Mouse (Mus musculus) heart, embryonic 11.5 days (tissue): ENCODE measurements around the gene Ajm1. TPM values are rescaled to one million over a fixed set of nuclear protein-coding genes. Genes with fewer than 3 reads are reported as not detected.

Experiments
- ATAC-seq: fragments of 200-750 bp; cut with Nextera tagmentation; replicated peaks from 2 replicates; pipeline ENCODE4 v1.8.0; 2017; ENCODE audit warnings: moderate library complexity; ENCODE audit not compliant: insufficient number of reproducible peaks, low FRiP score, low TSS enrichment
- H3K27ac ChIP-seq: fragments of 300-500 bp; sonication (generic); 2 replicates; pipeline ENCODE4 v1.5.1; 2014; ENCODE audit warnings: mild to moderate bottlenecking, low read depth, low read length
- H3K27me3 ChIP-seq: fragments of 300-500 bp; sonication (generic); 2 replicates; pipeline ENCODE4 v1.6.1; 2014; ENCODE audit warnings: mild to moderate bottlenecking, low read length, mixed read lengths; ENCODE audit not compliant: control insufficient read depth, insufficient read depth
- H3K36me3 ChIP-seq: fragments of 300-500 bp; sonication (generic); 2 replicates; pipeline ENCODE4 v1.6.1; 2014; ENCODE audit warnings: mild to moderate bottlenecking, low read length, moderate library complexity, mixed read lengths; ENCODE audit not compliant: control insufficient read depth, insufficient read depth
- H3K4me1 ChIP-seq: fragments of 300-500 bp; sonication (generic); 2 replicates; pipeline ENCODE4 v1.6.1; 2014; ENCODE audit warnings: low read length; ENCODE audit not compliant: control insufficient read depth, insufficient read depth
- H3K4me2 ChIP-seq: fragments of 300-500 bp; sonication (generic); 2 replicates; pipeline ENCODE4 v1.6.1; 2014; ENCODE audit warnings: mild to moderate bottlenecking, moderate library complexity
- H3K4me3 ChIP-seq: fragments of 300-500 bp; sonication (generic); 2 replicates; pipeline ENCODE4 v1.5.1; 2014; ENCODE audit warnings: low read depth, low read length
- H3K9ac ChIP-seq: fragments of 300-500 bp; sonication (generic); 2 replicates; pipeline ENCODE4 v1.6.1; 2014; ENCODE audit warnings: mild to moderate bottlenecking, low read depth, low read length, moderate library complexity
- H3K9me3 ChIP-seq: fragments of 300-500 bp; sonication (generic); replicated peaks from 2 replicates; pipeline ENCODE4 v1.6.1; 2016; ENCODE audit warnings: low read length; ENCODE audit not compliant: control insufficient read depth
- WGBS: fragments of 180-500 bp; shearing (Covaris S2); extraction: QIAGEN DNeasy Blood & Tissue Kit; methylation state at CpG from one replicate; pipeline ENCODE4 v1.1.7; 2014; ENCODE audit not compliant: insufficient replicate concordance; 5-methylcytosine and 5-hydroxymethylcytosine counted together
- polyA plus RNA-seq: library from polyadenylated mRNA; unstranded; fragments of >200 nt; fragmentation: Nextera tagmentation; extraction: Ambion mirVana; gene quantifications from 2 replicates; pipeline ENCODE4 v1.2.1, GENCODE M21; 2014

Gene Ajm1
- polyA plus RNA-seq, 1 experiment from 2014 or later, result 0.21 TPM

DNA sequence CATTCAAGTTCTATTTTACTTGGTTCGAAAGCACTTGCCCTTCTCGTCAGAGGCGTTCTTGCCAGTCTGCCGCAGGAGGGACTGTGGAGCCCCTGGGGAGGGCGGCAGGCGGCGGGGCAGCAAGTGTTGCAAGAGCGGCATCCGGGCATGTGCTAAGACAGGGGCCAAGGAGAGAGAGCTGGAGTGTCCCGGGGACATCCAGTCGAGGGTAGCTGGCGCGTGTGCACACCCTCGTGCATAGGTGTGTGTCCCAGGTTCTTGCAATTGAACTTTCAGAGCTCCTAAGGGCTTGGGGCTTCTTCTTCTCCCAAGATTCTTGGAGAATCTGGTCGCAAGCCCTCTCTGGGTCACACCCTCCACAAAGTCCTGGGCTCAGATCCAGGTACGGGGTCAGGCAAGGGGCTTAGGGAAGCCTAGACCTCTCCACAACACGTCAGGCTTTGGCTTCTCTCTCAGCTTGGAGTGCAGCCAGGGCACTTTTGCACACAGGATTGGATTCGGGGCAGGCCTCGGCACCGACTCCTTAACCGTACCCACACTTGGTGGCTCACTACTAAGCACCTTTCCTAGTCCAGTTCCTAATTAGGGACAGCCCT is 6.0 kb downstream of the Ajm1 start:
- peak overlapping the region; percentile 60 for H3K4me3 ChIP-seq
- peak overlapping the region; percentile 83 for H3K4me2 ChIP-seq
- WGBS, result 12% methylated on average over 21 of the region's 21 CpGs
- no peaks in the 10 kb centered on the region for H3K36me3 ChIP-seq
- H3K27ac ChIP-seq, result peak overlapping the region; percentile 67; the same call in 1 of the 2 replicates
- peaks cover 48% of the 10 kb centered on the region for H3K4me1 ChIP-seq
- no peak for ATAC-seq
- peak overlapping the region; percentile 63 for H3K9ac ChIP-seq
- H3K9me3 ChIP-seq, result no peaks in the 10 kb centered on the region
- peaks cover 49% of the 10 kb centered on the region for H3K27me3 ChIP-seq

GRCm38 (mm10) chr2:25574579-25575431 is 6.8 kb downstream of the Ajm1 start, which contains the start of the genes Mamdc4 and Phpt1:
Gene Mamdc4 (minus strand): TSS chr2:25574845.
Gene Phpt1 (minus strand): TSS chr2:25575224.
- Histone ChIP-seq H3K4me1 (peaks cover 45% of the 10 kb centered on the region), H3K27ac (peak within 1 kb of the TSS; percentile 82), H3K9me3 (no peaks in the 10 kb centered on the region), H3K36me3 (0 out of 2 replicates have a peak, but pooled peaks cover under 1% of the 10 kb centered on the region), H3K9ac (peak within 1 kb of the TSS; percentile 74), H3K4me2 (peak within 1 kb of the TSS; percentile 83), H3K27me3 (peaks cover 41% of the 10 kb centered on the region), H3K4me3 (peak within 1 kb of the TSS; percentile 60)
- ATAC-seq, result peak; percentile 93
- WGBS, result under 1% methylated on average over 41 of the region's 45 CpGs

- WGBS, result 14% methylated on average over 11 of the region's 11 CpGs
These were observed 7.4 kb downstream of the Ajm1 start for GRCm38 (mm10) chr2:25574136-25574535.

GRCm38 (mm10) chr2:25573068-25573467 is 8.5 kb downstream of the Ajm1 start:
- Histone ChIP-seq H3K27me3 (peaks cover 24% of the 10 kb centered on the region), H3K9ac (peak overlapping the region; percentile 43; the same call in 1 of the 2 replicates), H3K4me1 (peaks cover 31% of the 10 kb centered on the region), H3K9me3 (no peaks in the 10 kb centered on the region), H3K27ac (no peak overlapping the region), H3K4me2 (peak overlapping the region; percentile 83), H3K36me3 (0 out of 2 replicates have a peak, but pooled peaks cover 8% of the 10 kb centered on the region), H3K4me3 (no peak overlapping the region)
- WGBS, result 83% methylated on average over 2 of the region's 2 CpGs
- no peak for ATAC-seq

More at GRCm38 (mm10) chr2:25574136-25574535, 7.4 kb downstream of the Ajm1 start:
- H3K27ac ChIP-seq, result peak overlapping the region; percentile 82; the same call in 1 of the 2 replicates
- H3K36me3 ChIP-seq, result 0 out of 2 replicates have a peak, but pooled peaks cover 7% of the 10 kb centered on the region
- ATAC-seq, result no peak
- peaks cover 40% of the 10 kb centered on the region for H3K4me1 ChIP-seq
- peak overlapping the region; percentile 60 for H3K4me3 ChIP-seq
- H3K9ac ChIP-seq, result peak overlapping the region; percentile 74
- no peaks in the 10 kb centered on the region for H3K9me3 ChIP-seq
- peak overlapping the region; percentile 83 for H3K4me2 ChIP-seq
- peaks cover 35% of the 10 kb centered on the region for H3K27me3 ChIP-seq

DNA sequence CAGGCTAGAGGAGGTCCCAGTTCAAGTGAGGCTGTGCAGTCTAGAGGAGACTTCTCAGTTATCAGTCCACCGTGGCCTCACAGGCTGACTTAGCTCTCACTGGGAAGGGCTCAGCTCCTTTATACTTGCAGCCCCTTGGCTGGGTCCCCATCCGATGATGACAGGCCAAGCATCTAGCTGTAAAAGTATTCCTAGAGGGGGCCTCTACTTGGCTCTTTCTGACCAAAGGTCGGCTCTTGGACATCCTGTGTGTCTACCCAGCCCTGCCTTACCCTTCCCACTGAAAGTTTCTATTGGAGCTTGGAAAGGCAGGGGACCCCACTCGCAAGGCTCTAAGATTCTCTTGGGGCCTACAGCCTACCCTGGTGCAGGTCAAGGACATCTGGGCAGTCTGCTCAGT is 10.3 kb downstream of the Ajm1 start:
- no peak overlapping the region for H3K9ac ChIP-seq
- H3K27ac ChIP-seq, result no peak overlapping the region
- ATAC-seq, result no peak
- H3K4me2 ChIP-seq, result no peak overlapping the region
- peaks cover 11% of the 10 kb centered on the region; the same call in 1 of the 2 replicates for H3K36me3 ChIP-seq
- H3K4me1 ChIP-seq, result peaks cover 21% of the 10 kb centered on the region
- no peaks in the 10 kb centered on the region for H3K9me3 ChIP-seq
- no peak overlapping the region for H3K4me3 ChIP-seq
- 83% methylated on average over 4 of the region's 4 CpGs for WGBS
- H3K27me3 ChIP-seq, result peaks cover 5% of the 10 kb centered on the region

DNA sequence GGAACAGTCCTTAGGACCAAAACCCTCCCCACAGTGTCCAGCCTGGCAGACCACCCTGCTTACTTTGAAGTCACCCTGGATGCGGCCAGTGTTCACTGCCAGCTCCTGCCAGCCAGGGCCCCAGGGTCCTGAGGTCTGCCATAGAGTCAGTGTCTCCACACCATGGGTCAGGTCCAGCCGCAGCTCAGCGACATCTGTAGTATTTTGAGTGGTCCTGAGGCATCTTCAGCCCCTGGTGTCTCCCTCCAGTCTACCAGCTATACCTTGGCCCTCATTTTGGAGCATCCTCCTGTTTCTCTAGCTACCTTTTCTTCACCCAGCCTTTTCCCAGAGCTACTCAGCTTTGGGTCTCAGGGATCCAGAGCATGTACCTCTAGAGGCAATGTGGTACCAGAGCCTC is 12.2 kb downstream of the Ajm1 start:
- Histone ChIP-seq H3K4me2 (no peak overlapping the region), H3K9me3 (no peaks in the 10 kb centered on the region), H3K27ac (no peak overlapping the region), H3K27me3 (no peaks in the 10 kb centered on the region), H3K4me3 (no peak overlapping the region), H3K36me3 (peaks cover 17% of the 10 kb centered on the region), H3K4me1 (peaks cover 15% of the 10 kb centered on the region), H3K9ac (no peak overlapping the region)
- WGBS, result 87% methylated on average over 3 of the region's 3 CpGs
- no peak for ATAC-seq

DNA sequence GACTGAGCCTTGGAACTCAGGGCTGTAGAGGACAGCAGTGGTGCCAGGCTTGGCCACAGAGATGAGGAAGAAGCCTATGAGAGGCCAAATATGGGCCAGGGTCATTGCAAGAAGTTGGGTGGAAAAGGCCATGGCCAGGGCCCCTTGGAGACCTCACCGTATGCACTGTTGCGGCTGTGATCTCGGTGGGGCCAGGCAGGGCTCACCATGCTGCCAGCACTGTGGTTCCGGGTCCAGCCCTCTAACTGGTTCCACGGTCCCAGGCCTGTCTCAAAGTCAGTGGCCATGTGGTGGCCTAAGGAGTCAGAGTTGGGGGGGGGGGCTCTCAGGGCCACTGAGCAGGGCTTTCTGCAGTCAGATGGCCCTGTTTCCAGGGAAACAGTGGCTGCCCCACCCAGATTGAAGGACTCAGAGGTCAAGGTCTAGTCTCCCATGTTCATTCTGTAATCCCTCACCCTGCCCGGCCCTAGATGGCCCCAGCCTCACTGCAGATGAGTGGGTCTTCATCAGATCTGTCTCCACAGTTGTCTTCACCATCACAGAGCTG is 13.0 kb downstream of the Ajm1 start:
- 90% methylated on average over 6 of the region's 6 CpGs for WGBS
- Histone ChIP-seq H3K9me3 (no peaks in the 10 kb centered on the region), H3K4me3 (no peak overlapping the region), H3K36me3 (peaks cover 22% of the 10 kb centered on the region), H3K27me3 (no peaks in the 10 kb centered on the region), H3K9ac (no peak overlapping the region), H3K4me1 (peaks cover 9% of the 10 kb centered on the region), H3K4me2 (no peak overlapping the region), H3K27ac (no peak overlapping the region)
- no peak for ATAC-seq

- WGBS, result 79% methylated on average over 6 of the region's 6 CpGs
- Histone ChIP-seq H3K9ac (no peak overlapping the region), H3K36me3 (peaks cover 40% of the 10 kb centered on the region), H3K27me3 (no peaks in the 10 kb centered on the region), H3K4me3 (no peak overlapping the region), H3K9me3 (no peaks in the 10 kb centered on the region), H3K27ac (no peak overlapping the region), H3K4me2 (no peak overlapping the region), H3K4me1 (no peaks in the 10 kb centered on the region)
- ATAC-seq, result no peak
These were observed 15.0 kb downstream of the Ajm1 start for GRCm38 (mm10) chr2:25566558-25566957.
